Comparison of ENCODE assay signal across 14 mouse cellular contexts in the genomic region with DNA sequence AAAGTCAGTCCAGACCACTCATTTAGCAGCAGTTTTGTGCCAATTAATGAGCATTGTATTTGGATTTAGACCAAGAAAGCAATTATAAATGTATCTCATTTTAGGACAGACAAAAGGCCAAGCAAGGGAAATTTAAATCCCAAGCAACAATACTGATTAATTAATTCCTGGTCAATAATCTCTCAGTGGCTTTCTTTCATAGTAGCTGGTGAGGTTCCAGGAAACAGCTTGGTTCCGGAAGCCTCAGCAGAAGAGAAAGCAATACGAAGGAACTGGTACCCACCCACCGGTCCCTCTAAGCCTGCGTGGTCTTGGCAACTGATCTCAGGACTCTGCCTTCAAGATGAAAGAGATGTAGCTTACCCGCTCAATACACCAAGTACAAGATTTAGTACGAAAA.
"Had no signal": no experiment of that assay in that cellular context is flagged by ENCODE, and none has a peak within 500 bp of the region (broad histone marks: within the 10 kb centered on the region; RNA-seq: fewer than 3 reads in every experiment).

No protein-coding gene starts in this region.

- H3K4me2 ChIP-seq: liver, embryonic 11.5 days; liver, embryonic 15.5 days; midbrain, embryonic 15.5 days had no signal

- DNase-seq: kidney, postnatal 14 days; lung, adult 2 months; lung, postnatal 36 days; retina, postnatal 1 day; right cerebral cortex, postnatal 4 days; spleen, adult 18-20 months; thymus, adult 18-20 months; thymus, postnatal 14 days had no signal

- H3K9me3 ChIP-seq: limb, embryonic 10.5 days; liver, embryonic 15.5 days; midbrain, embryonic 15.5 days had no signal

- H3K4me3 ChIP-seq: left cerebral cortex, adult 2 months; limb, embryonic 10.5 days; liver, embryonic 15.5 days; midbrain, embryonic 15.5 days had no signal

- H3K9ac ChIP-seq: liver, embryonic 15.5 days; midbrain, embryonic 15.5 days had no signal

- H3K27ac ChIP-seq: left cerebral cortex, adult 2 months; limb, embryonic 10.5 days; liver, embryonic 15.5 days; midbrain, embryonic 15.5 days had no signal

- H3K27me3 ChIP-seq: liver, embryonic 15.5 days; midbrain, embryonic 15.5 days had no signal

- ATAC-seq: lung, postnatal 0 days; midbrain, embryonic 15.5 days had no signal

- H3K36me3 ChIP-seq: limb, embryonic 10.5 days; liver, embryonic 15.5 days; midbrain, embryonic 15.5 days had no signal
